Mouse (Mus musculus): Measurements from ENCODE around the gene Ubiad1. TPM values are rescaled to one million over a fixed set of nuclear protein-coding genes. Genes with fewer than 3 reads are reported as not detected.

Ubiad1 gene
- polyA plus RNA-seq, 1 experiment, result 50.8 TPM

GRCm38 (mm10) chr4:148448853-148449245, 4.3 kb upstream of the Ubiad1 start:
- peaks cover 6% of the 10 kb centered on the region; the same call in 1 of the 2 replicates for H3K36me3 ChIP-seq (ENCODE audit: control insufficient read depth, insufficient read depth, low read length)
- under 1% methylated on average over 15 of the region's 15 CpGs for WGBS
- peak; percentile 59 for DNase-seq
- no peaks in the 10 kb centered on the region for H3K27me3 ChIP-seq (replicated peaks; ENCODE audit: control insufficient read depth, insufficient read depth, low read length)
- H3K4me3 ChIP-seq (ENCODE audit: insufficient read depth, low read depth, low read length), result peak overlapping the region; percentile 72
- no peak for TF ChIP-seq POLR2A (IDR thresholded peaks at IDR 0.05; ENCODE audit: low read depth, low read length)
- no peak for TF ChIP-seq CTCF (conservative IDR thresholded peaks at IDR 0.05; ENCODE audit: insufficient read depth, insufficient read length, low read depth, low read length)
- peak overlapping the region; percentile 49 for H3K27ac ChIP-seq (ENCODE audit: insufficient read depth, low read depth, low read length)
- H3K4me1 ChIP-seq (ENCODE audit: control insufficient read depth, insufficient read depth, low read length), result peaks cover 12% of the 10 kb centered on the region

GRCm38 (mm10) chr4:148448179-148448852, 3.7 kb upstream of the Ubiad1 start, which contains the start of gene Mtor:
TSS of gene Mtor (plus strand) at chr4:148448611.
- H3K36me3 ChIP-seq (ENCODE audit: control insufficient read depth, insufficient read depth, low read length), result peaks cover 2% of the 10 kb centered on the region; the same call in 1 of the 2 replicates
- H3K27ac ChIP-seq (ENCODE audit: insufficient read depth, low read depth, low read length), result peak within 1 kb of the TSS; percentile 53
- no peaks in the 10 kb centered on the region for H3K27me3 ChIP-seq (replicated peaks; ENCODE audit: control insufficient read depth, insufficient read depth, low read length)
- H3K4me1 ChIP-seq (ENCODE audit: control insufficient read depth, insufficient read depth, low read length), result peaks cover 15% of the 10 kb centered on the region
- peak; percentile 99 for DNase-seq
- H3K4me3 ChIP-seq (ENCODE audit: insufficient read depth, low read depth, low read length), result peak within 1 kb of the TSS; percentile 72
- WGBS, result under 1% methylated on average over 56 of the region's 56 CpGs
- TF ChIP-seq CTCF (conservative IDR thresholded peaks at IDR 0.05; ENCODE audit: insufficient read depth, insufficient read length, low read depth, low read length) (no peak), POLR2A (IDR thresholded peaks at IDR 0.05; ENCODE audit: low read depth, low read length) (peak; percentile 18)

- Histone ChIP-seq H3K4me3 (ENCODE audit: insufficient read depth, low read depth, low read length) (peak overlapping the region; percentile 48), H3K27me3 (replicated peaks; ENCODE audit: control insufficient read depth, insufficient read depth, low read length) (no peaks in the 10 kb centered on the region), H3K27ac (ENCODE audit: insufficient read depth, low read depth, low read length) (peak overlapping the region; percentile 69; the same call in 1 of the 2 replicates), H3K36me3 (ENCODE audit: control insufficient read depth, insufficient read depth, low read length) (no peaks in the 10 kb centered on the region; the same call in 1 of the 2 replicates), H3K4me1 (ENCODE audit: control insufficient read depth, insufficient read depth, low read length) (peaks cover 16% of the 10 kb centered on the region)
- peak; percentile 77 for DNase-seq
- 56% methylated on average over 7 of the region's 7 CpGs for WGBS
- no peak for TF ChIP-seq POLR2A (IDR thresholded peaks at IDR 0.05; ENCODE audit: low read depth, low read length)
- TF ChIP-seq CTCF (conservative IDR thresholded peaks at IDR 0.05; ENCODE audit: insufficient read depth, insufficient read length, low read depth, low read length), result no peak
Measured at GRCm38 (mm10) chr4:148442598-148442997, 2.0 kb downstream of the Ubiad1 start.

GRCm38 (mm10) chr4:148441931-148442330, 2.6 kb downstream of the Ubiad1 start:
- Histone ChIP-seq H3K27ac (ENCODE audit: insufficient read depth, low read depth, low read length) (peak overlapping the region; percentile 85), H3K36me3 (ENCODE audit: control insufficient read depth, insufficient read depth, low read length) (no peaks in the 10 kb centered on the region; the same call in 1 of the 2 replicates), H3K27me3 (replicated peaks; ENCODE audit: control insufficient read depth, insufficient read depth, low read length) (no peaks in the 10 kb centered on the region), H3K4me3 (ENCODE audit: insufficient read depth, low read depth, low read length) (peak overlapping the region; percentile 41; the same call in 1 of the 2 replicates), H3K4me1 (ENCODE audit: control insufficient read depth, insufficient read depth, low read length) (peaks cover 16% of the 10 kb centered on the region)
- 62% methylated on average over 5 of the region's 5 CpGs for WGBS
- TF ChIP-seq CTCF (conservative IDR thresholded peaks at IDR 0.05; ENCODE audit: insufficient read depth, insufficient read length, low read depth, low read length), result no peak
- no peak for TF ChIP-seq POLR2A (IDR thresholded peaks at IDR 0.05; ENCODE audit: low read depth, low read length)
- peak; percentile 71 for DNase-seq

- H3K4me1 ChIP-seq (ENCODE audit: control insufficient read depth, insufficient read depth, low read length), result peaks cover 11% of the 10 kb centered on the region; the same call in 1 of the 2 replicates
- H3K36me3 ChIP-seq (ENCODE audit: control insufficient read depth, insufficient read depth, low read length), result no peaks in the 10 kb centered on the region; the same call in 1 of the 2 replicates
- DNase-seq, result peak; percentile 32
- no peak overlapping the region for H3K4me3 ChIP-seq (ENCODE audit: insufficient read depth, low read depth, low read length)
- no peak overlapping the region for H3K27ac ChIP-seq (ENCODE audit: insufficient read depth, low read depth, low read length)
- TF ChIP-seq POLR2A (IDR thresholded peaks at IDR 0.05; ENCODE audit: low read depth, low read length) (no peak), CTCF (conservative IDR thresholded peaks at IDR 0.05; ENCODE audit: insufficient read depth, insufficient read length, low read depth, low read length) (peak; percentile 26; the same call in 1 of the 2 replicates)
- WGBS, result 63% methylated on average over 6 of the region's 6 CpGs
- no peaks in the 10 kb centered on the region for H3K27me3 ChIP-seq (replicated peaks; ENCODE audit: control insufficient read depth, insufficient read depth, low read length)
Measured at GRCm38 (mm10) chr4:148435657-148436330, 8.8 kb downstream of the Ubiad1 start.

- DNase-seq, result no peak
- H3K27me3 ChIP-seq (replicated peaks; ENCODE audit: control insufficient read depth, insufficient read depth, low read length), result no peaks in the 10 kb centered on the region
- no peaks in the 10 kb centered on the region; the same call in 1 of the 2 replicates for H3K36me3 ChIP-seq (ENCODE audit: control insufficient read depth, insufficient read depth, low read length)
- peaks cover 11% of the 10 kb centered on the region; the same call in 1 of the 2 replicates for H3K4me1 ChIP-seq (ENCODE audit: control insufficient read depth, insufficient read depth, low read length)
- TF ChIP-seq POLR2A (IDR thresholded peaks at IDR 0.05; ENCODE audit: low read depth, low read length) (no peak), CTCF (conservative IDR thresholded peaks at IDR 0.05; ENCODE audit: insufficient read depth, insufficient read length, low read depth, low read length) (no peak)
- 74% methylated on average over 3 of the region's 3 CpGs for WGBS
- no peak overlapping the region for H3K4me3 ChIP-seq (ENCODE audit: insufficient read depth, low read depth, low read length)
- H3K27ac ChIP-seq (ENCODE audit: insufficient read depth, low read depth, low read length), result no peak overlapping the region; the same call in 1 of the 2 replicates
Measured at GRCm38 (mm10) chr4:148435106-148435505, 9.5 kb downstream of the Ubiad1 start.

GRCm38 (mm10) chr4:148434554-148434953, 10.0 kb downstream of the Ubiad1 start:
- Histone ChIP-seq H3K27ac (ENCODE audit: insufficient read depth, low read depth, low read length) (no peak overlapping the region), H3K4me1 (ENCODE audit: control insufficient read depth, insufficient read depth, low read length) (peaks cover 11% of the 10 kb centered on the region; the same call in 1 of the 2 replicates), H3K4me3 (ENCODE audit: insufficient read depth, low read depth, low read length) (no peak overlapping the region), H3K36me3 (ENCODE audit: control insufficient read depth, insufficient read depth, low read length) (no peaks in the 10 kb centered on the region; the same call in 1 of the 2 replicates), H3K27me3 (replicated peaks; ENCODE audit: control insufficient read depth, insufficient read depth, low read length) (no peaks in the 10 kb centered on the region)
- DNase-seq, result peak; percentile 20
- 64% methylated on average over 4 of the region's 4 CpGs for WGBS
- TF ChIP-seq CTCF (conservative IDR thresholded peaks at IDR 0.05; ENCODE audit: insufficient read depth, insufficient read length, low read depth, low read length) (no peak), POLR2A (IDR thresholded peaks at IDR 0.05; ENCODE audit: low read depth, low read length) (no peak)

Data from kidney, adult 2 months (tissue).